Mouse (Mus musculus): Measurements from ENCODE around the gene Rrp8.

The Rrp8 gene

GRCm38 (mm10) chr7:105703816-105704215 lies 33.4 kb downstream of the Rrp8 start:
- no peak for DNase-seq (ENCODE audit: extremely low read depth, low read depth)

DNA sequence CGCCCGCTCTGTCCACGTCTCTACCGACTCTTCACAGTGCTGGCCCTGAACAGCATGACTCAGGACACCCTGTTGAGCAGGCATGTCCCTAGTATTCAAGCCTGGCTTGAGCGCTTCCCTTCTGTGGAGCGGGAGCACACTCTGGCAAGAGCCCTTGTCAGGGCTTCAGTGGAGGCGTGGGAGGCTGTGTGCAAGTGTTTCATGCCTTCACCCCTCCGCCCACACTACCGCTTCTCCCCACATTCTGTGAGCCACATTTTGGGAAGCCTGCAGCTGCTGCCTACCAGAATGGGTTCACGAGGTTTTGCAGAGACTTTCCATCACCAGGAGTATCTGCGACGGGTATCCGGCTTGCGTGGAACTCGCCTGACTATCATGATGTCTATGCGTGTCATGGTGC lies 34.0 kb downstream of the Rrp8 start:
- no peak for DNase-seq (ENCODE audit: extremely low read depth, low read depth)

DNA sequence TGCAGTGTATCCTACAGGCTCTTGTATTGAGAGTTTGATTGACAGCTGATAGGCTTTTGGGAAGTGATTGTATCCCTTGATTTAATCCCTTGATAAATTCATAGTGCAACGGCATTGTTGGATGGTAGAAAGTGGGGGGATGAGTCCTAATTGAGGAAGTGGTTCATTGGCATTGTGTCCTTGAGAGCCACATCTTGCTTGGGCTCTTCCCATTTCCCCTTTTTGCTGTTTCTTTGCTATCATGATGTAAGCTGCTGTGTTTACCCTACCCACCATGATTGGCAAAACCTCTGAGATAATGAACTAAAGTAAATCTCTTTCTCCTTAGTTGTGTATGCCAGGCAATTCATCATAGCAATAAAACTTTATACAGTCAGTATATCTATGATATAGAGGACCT lies 46.3 kb downstream of the Rrp8 start:
- DNase-seq (ENCODE audit: extremely low read depth, low read depth) = peak; percentile 60

- no peak for DNase-seq (ENCODE audit: extremely low read depth, low read depth)
Measured at GRCm38 (mm10) chr7:105685541-105686197, 51.5 kb downstream of the Rrp8 start.
